Mouse (Mus musculus): ENCODE data around the gene Ttll8. TPM values are rescaled to one million over a fixed set of nuclear protein-coding genes. Genes with fewer than 3 reads are reported as not detected.

Ttll8 gene
- polyA plus RNA-seq (2015; fragmentation: Nextera tagmentation; extraction: Ambion mirVana), result 0.17 TPM in 2 replicates

DNA sequence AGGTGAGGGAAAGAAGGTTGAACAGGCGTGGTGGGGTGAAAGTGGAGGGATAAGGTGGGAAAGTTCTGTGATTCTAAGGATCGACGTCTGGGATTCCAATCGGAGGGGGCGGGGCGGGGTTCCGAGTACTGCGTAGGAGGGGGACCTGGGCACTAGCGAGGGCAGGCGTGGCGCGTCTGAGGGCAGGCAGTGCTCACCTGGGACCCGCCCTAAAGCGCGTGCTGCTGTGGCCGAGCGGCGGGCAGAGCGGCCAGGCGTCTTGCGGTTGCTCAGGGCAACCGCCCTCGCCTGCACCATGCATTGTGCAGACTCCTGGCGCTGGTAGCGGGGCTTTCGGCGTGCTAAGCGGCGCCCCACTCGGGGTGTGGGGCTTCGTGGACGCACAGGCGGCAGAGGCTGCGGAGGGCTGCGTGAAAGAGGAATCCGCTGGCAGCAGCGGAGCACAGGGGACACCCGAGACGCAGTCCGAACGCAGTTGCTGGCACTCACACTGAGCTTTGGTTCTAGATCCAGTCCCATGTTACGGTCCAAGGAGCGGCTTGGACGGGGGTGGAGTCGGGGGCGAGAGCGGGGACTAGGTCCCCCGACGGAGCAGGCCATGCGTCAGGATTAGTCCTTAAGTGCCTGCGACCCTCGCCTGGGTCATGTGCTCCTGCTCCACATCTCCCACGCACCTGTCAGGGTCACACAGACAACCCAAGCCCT, at the start of gene Ttll8:
TSS of gene Ttll8 (minus strand) at position 51 of the 705 bp plus-strand sequence.
- peak; percentile 85 for ATAC-seq (replicated peaks)
- Histone ChIP-seq H3K9ac (peak within 1 kb of the TSS; percentile 47), H3K4me3 (peak within 1 kb of the TSS; percentile 44), H3K27me3 (replicated peaks) (peaks cover 12% of the 10 kb centered on the region), H3K27ac (no peak within 1 kb of the TSS), H3K36me3 (replicated peaks) (no peaks in the 10 kb centered on the region), H3K4me1 (peaks cover 10% of the 10 kb centered on the region), H3K9me3 (no peaks in the 10 kb centered on the region), H3K4me2 (peak within 1 kb of the TSS; percentile 89)
- 2% methylated on average over 52 of the region's 53 CpGs for WGBS

- H3K27me3 ChIP-seq (replicated peaks), result no peaks in the 10 kb centered on the region
- WGBS, result 67% methylated on average over 3 of the region's 3 CpGs
- H3K4me2 ChIP-seq, result no peak overlapping the region
- no peaks in the 10 kb centered on the region for H3K36me3 ChIP-seq (replicated peaks)
- H3K4me3 ChIP-seq, result no peak overlapping the region
- H3K9ac ChIP-seq, result no peak overlapping the region
- ATAC-seq (replicated peaks), result no peak
- H3K9me3 ChIP-seq, result no peaks in the 10 kb centered on the region
- no peaks in the 10 kb centered on the region for H3K4me1 ChIP-seq
- H3K27ac ChIP-seq, result no peak overlapping the region
These were observed 47.0 kb upstream of the Ttll8 start for GRCm38 (mm10) chr15:89001245-89001644.

DNA sequence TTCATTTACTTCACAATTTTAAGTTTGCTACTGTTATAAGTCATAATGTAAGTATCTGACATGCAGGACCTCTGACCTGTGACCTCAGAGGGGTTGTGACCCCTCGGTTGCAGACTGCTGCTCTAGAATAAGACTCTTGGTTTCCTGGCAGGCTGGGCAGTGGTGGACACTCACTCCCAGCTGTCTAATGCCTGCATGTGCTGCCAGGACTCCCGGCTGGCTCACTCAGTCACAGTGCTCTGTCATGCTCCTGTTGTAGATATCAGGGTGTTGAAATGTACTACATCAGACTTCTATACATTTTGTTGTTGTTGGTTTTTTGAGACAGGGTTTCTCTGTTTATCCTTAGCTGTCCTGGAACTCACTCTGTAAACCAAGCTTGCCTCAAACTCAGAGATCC, 46.1 kb upstream of the Ttll8 start:
- H3K36me3 ChIP-seq (replicated peaks), result no peaks in the 10 kb centered on the region
- WGBS, result 71% methylated on average over 2 of the region's 2 CpGs
- ATAC-seq (replicated peaks), result no peak
- no peak overlapping the region for H3K4me3 ChIP-seq
- H3K27me3 ChIP-seq (replicated peaks), result no peaks in the 10 kb centered on the region
- H3K4me1 ChIP-seq, result no peaks in the 10 kb centered on the region
- no peak overlapping the region for H3K9ac ChIP-seq
- H3K9me3 ChIP-seq, result no peaks in the 10 kb centered on the region
- H3K4me2 ChIP-seq, result no peak overlapping the region
- H3K27ac ChIP-seq, result no peak overlapping the region

DNA sequence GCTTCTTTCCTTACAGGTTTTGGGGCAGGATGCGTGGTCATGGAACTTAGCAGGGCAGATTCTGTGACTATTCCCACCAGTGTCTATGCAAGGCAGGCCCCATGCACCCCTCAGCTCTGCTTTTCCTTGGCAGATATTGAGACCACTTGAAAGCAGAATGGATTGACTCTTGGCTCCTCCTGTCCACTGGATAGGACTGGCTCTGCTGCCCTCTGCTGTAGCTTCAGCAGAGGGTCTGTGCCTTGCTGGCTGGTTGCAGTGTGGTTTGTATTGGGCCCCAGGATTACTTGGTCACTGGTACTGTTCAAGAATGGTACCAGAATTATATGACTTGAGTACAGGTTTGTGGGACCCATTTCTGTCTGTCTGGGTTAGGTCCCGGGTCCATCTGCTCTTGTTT, 44.9 kb upstream of the Ttll8 start:
- no peak for ATAC-seq (replicated peaks)
- Histone ChIP-seq H3K4me1 (no peaks in the 10 kb centered on the region), H3K27ac (no peak overlapping the region), H3K9ac (no peak overlapping the region), H3K4me3 (no peak overlapping the region), H3K9me3 (no peaks in the 10 kb centered on the region), H3K4me2 (no peak overlapping the region), H3K27me3 (replicated peaks) (no peaks in the 10 kb centered on the region), H3K36me3 (replicated peaks) (no peaks in the 10 kb centered on the region)
- WGBS, result 78% methylated on average over 2 of the region's 2 CpGs

DNA sequence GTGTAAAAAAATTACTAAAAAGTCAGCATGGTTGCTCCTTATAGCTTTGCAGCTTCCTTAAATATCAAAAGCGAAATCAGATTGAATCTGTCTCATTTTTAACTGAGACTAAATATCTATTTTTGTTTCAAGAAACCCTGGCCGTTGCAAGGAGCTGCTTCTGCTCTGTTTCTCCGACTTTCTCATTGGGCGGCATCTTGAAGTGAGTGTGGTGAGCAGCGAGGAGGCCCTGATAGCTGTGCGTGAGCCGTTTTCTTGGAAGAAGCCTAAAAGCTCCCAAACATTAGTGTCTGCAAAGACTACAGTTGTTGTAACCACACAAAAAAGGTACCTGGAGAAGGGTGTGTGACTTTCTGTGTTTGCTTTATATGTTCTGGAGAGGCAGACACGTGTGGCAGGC, 44.4 kb upstream of the Ttll8 start:
- Histone ChIP-seq H3K4me1 (no peaks in the 10 kb centered on the region), H3K4me3 (no peak overlapping the region), H3K9ac (no peak overlapping the region), H3K27ac (no peak overlapping the region), H3K36me3 (replicated peaks) (no peaks in the 10 kb centered on the region), H3K4me2 (no peak overlapping the region), H3K27me3 (replicated peaks) (no peaks in the 10 kb centered on the region), H3K9me3 (no peaks in the 10 kb centered on the region)
- ATAC-seq (replicated peaks), result no peak
- 78% methylated on average over 8 of the region's 8 CpGs for WGBS

DNA sequence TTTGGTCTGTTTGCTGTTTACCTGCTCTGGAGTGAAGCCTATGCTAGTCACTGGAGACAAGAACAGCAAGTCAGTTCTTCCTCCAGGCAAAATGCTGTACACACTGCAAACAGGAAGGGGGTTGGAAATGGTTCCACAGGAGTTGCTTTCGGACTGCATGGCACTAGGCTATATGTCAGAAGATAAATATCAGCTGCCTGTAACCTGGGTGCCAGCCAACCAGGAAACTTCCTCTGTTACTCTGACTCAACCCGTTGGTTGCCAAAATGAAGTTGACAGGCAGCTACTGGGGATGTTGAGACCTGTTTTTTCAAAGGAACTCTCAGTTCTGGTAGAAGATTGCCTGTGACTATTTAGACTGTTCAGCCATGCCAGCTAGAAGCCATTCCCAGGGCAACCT, 35.0 kb upstream of the Ttll8 start:
- 81% methylated on average over 2 of the region's 2 CpGs for WGBS
- Histone ChIP-seq H3K9ac (no peak overlapping the region), H3K27me3 (replicated peaks) (no peaks in the 10 kb centered on the region), H3K36me3 (replicated peaks) (no peaks in the 10 kb centered on the region), H3K4me1 (no peaks in the 10 kb centered on the region), H3K4me3 (no peak overlapping the region), H3K4me2 (no peak overlapping the region), H3K9me3 (no peaks in the 10 kb centered on the region), H3K27ac (no peak overlapping the region)
- ATAC-seq (replicated peaks), result no peak

GRCm38 (mm10) chr15:88982534-88983079, 28.4 kb upstream of the Ttll8 start, which contains the start of gene Mov10l1:
Mov10l1 (plus strand) TSS chr15:88982909.
- no peak within 1 kb of the TSS for H3K4me2 ChIP-seq
- no peak for ATAC-seq (replicated peaks)
- H3K27ac ChIP-seq, result no peak within 1 kb of the TSS
- no peak within 1 kb of the TSS for H3K4me3 ChIP-seq
- H3K36me3 ChIP-seq (replicated peaks), result no peaks in the 10 kb centered on the region
- no peaks in the 10 kb centered on the region for H3K4me1 ChIP-seq
- H3K9ac ChIP-seq, result no peak within 1 kb of the TSS
- WGBS, result 96% methylated on average over 31 of the region's 31 CpGs
- no peaks in the 10 kb centered on the region for H3K9me3 ChIP-seq
- no peaks in the 10 kb centered on the region for H3K27me3 ChIP-seq (replicated peaks)

DNA sequence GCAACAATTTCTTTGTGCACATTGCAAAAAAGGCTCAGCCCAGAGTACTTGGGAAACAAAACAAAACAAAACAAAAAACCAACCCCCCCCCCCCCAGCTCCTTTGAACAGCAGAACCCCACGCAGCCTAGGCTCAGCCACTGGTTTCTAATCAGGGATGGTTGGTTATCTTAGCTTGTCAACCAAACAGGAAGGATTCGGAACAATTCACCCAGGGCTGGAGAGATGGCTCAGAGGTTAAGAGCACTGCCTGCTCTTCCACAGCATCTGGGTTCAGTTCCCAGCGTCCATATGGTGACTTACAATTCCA, 24.9 kb upstream of the Ttll8 start:
- ATAC-seq (replicated peaks), result no peak
- Histone ChIP-seq H3K9ac (no peak overlapping the region), H3K27me3 (replicated peaks) (no peaks in the 10 kb centered on the region), H3K36me3 (replicated peaks) (no peaks in the 10 kb centered on the region), H3K27ac (peak overlapping the region; percentile 10; the same call in 1 of the 2 replicates), H3K9me3 (no peaks in the 10 kb centered on the region), H3K4me3 (no peak overlapping the region), H3K4me1 (no peaks in the 10 kb centered on the region), H3K4me2 (no peak overlapping the region)
- WGBS, result 13% methylated on average over 3 of the region's 3 CpGs

DNA sequence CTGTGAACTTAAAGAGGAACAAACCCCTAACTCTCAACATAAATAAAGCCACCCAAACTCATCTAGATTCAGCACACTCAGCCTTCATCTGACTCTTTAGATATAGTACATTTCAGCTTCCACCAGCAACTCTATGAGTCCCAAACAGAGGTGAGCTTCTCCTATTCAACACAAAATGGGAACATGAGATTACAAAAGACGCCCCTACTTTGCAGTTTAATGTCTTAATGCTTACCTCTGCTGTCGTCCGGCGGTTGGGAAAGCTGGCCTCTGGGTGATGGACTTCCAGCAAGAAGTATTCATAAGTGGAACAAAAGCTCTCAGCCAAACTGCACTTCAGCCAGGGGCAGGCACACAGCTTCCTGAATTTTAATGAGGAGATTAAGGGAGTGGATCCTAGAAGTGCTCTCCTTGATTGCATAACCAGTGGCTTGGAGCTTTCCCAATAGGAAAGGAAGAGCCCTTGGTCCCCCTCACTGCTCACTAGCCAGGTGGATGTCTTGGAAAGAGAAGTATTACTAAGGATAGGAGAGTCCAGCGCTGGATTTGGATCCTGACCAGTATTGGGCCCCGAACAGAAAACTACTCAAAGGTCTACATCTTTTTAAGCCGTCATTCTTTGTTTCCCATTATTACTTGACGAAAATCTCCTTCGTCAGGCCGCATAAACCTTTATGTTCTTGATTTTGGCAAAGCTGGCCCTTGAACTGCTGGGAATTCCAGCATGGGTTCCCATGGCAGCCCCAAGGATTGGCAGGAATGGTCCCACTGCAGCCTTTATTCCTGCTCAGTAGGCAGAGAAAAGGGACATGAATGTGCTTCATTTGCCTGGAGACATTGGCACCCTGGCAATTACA, 24.3 kb upstream of the Ttll8 start, which contains the start of gene Mlc1:
TSS of gene Mlc1 (minus strand) at position 727 of the 857 bp plus-strand sequence.
- Histone ChIP-seq H3K27ac (peak within 1 kb of the TSS; percentile 36; the same call in 1 of the 2 replicates), H3K27me3 (replicated peaks) (no peaks in the 10 kb centered on the region), H3K4me2 (no peak within 1 kb of the TSS), H3K36me3 (replicated peaks) (no peaks in the 10 kb centered on the region), H3K9me3 (no peaks in the 10 kb centered on the region), H3K4me3 (no peak within 1 kb of the TSS), H3K4me1 (no peaks in the 10 kb centered on the region), H3K9ac (no peak within 1 kb of the TSS)
- ATAC-seq (replicated peaks), result peak; percentile 71
- 14% methylated on average over 10 of the region's 10 CpGs for WGBS

GRCm38 (mm10) chr15:88972300-88972699, 18.1 kb upstream of the Ttll8 start:
- Histone ChIP-seq H3K9me3 (no peaks in the 10 kb centered on the region), H3K36me3 (replicated peaks) (no peaks in the 10 kb centered on the region), H3K4me1 (no peaks in the 10 kb centered on the region), H3K27me3 (replicated peaks) (no peaks in the 10 kb centered on the region), H3K27ac (no peak overlapping the region), H3K4me3 (no peak overlapping the region), H3K4me2 (no peak overlapping the region), H3K9ac (no peak overlapping the region)
- no peak for ATAC-seq (replicated peaks)
- WGBS, result 90% methylated on average over 4 of the region's 4 CpGs

DNA sequence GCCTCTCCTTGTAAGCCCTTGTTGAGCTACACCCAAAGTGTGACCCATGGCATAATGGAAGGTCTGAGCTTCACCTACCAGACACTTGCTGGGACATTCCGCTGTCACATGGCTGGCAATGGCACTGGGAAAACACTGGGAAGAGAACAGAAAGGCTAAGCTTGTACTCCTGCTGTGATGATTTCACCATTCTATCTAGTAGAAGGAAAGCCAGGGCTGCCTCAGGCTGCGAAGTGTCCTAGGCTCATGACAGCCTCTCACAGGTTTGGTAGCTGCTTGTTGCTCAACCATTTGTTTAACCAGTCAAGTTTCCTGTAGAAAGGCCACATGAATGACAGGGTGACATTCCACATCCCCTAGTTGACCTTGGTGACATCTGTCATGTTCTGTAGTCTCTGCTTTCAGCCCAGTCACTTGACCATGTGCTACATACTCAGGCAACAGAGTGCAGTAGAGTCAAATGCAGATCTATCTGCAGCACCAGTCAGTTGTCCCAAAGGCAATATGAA, 9.9 kb upstream of the Ttll8 start:
- Histone ChIP-seq H3K36me3 (replicated peaks) (no peaks in the 10 kb centered on the region), H3K9ac (no peak overlapping the region), H3K27me3 (replicated peaks) (no peaks in the 10 kb centered on the region), H3K4me3 (no peak overlapping the region), H3K27ac (no peak overlapping the region), H3K4me1 (no peaks in the 10 kb centered on the region), H3K4me2 (no peak overlapping the region), H3K9me3 (no peaks in the 10 kb centered on the region)
- ATAC-seq (replicated peaks), result no peak
- 99% methylated on average over 2 of the region's 2 CpGs for WGBS

DNA sequence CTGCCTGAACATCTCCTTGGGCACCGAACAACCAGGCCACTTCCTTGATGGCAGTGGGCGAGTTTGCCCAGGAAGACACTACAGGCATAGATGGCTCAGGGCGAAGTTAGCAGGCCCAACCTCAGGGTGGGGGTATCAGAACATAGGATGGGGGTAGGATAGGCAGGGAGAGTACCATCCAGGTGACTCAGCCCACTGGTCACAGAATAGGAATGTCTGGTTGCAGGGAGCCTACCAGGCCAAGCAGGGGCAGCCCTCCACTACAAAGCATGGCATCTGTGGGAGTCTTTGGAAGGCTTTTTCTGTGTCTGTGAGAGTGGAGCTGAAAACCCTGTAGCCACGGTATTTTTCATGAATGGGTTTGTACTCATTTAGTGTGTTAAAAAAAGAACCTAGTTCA, 3.3 kb upstream of the Ttll8 start:
- ATAC-seq (replicated peaks), result no peak
- WGBS, result 79% methylated on average over 4 of the region's 4 CpGs
- Histone ChIP-seq H3K4me3 (no peak overlapping the region), H3K9me3 (no peaks in the 10 kb centered on the region), H3K4me1 (peaks cover 10% of the 10 kb centered on the region), H3K27ac (no peak overlapping the region), H3K27me3 (replicated peaks) (peaks cover 12% of the 10 kb centered on the region), H3K36me3 (replicated peaks) (no peaks in the 10 kb centered on the region), H3K9ac (no peak overlapping the region), H3K4me2 (no peak overlapping the region)
